Comparison of ENCODE assay signal across 8 mouse cellular contexts in genomic region chr7:120918526-120918962, GRCm38 (mm10). TPM values are rescaled to one million over a fixed set of nuclear protein-coding genes. Genes with fewer than 3 reads are reported as not detected.
DNase-seq lines count a peak whose midpoint lies in the region; ATAC-seq lines count a peak whose summit lies in the region.

No protein-coding gene starts in this region.

- ATAC-seq in hindbrain, embryonic 11.5 days (ENCODE audit: low FRiP score): peak; percentile 72

- H3K9ac ChIP-seq in hindbrain, embryonic 11.5 days (ENCODE audit: low read depth, low read length): peak overlapping the region; percentile 90; the same call in 1 of the 2 replicates

- no peaks in the 10 kb centered on the region for H3K9me3 ChIP-seq in hindbrain, embryonic 11.5 days (ENCODE audit: control insufficient read depth, low read length)

- peak overlapping the region; percentile 82; the same call in 1 of the 2 replicates for H3K27ac ChIP-seq in hindbrain, embryonic 11.5 days (ENCODE audit: low read depth, low read length)

- intact Hi-C loops in gastrocnemius, postnatal 14 days (cut with DNase I; ENCODE audit: low total_unique reads): loop anchor here (5.0 kb wide), 1 partner anchor 81 kb away; no protein-coding TSS in a partner anchor

- no peaks in the 10 kb centered on the region for H3K27me3 ChIP-seq in hindbrain, embryonic 11.5 days (ENCODE audit: control insufficient read depth, insufficient read depth, low read length)

- WGBS in hindbrain, embryonic 11.5 days: 9% methylated on average over 10 of the region's 10 CpGs

- H3K4me2 ChIP-seq in hindbrain, embryonic 11.5 days (replicated peaks; ENCODE audit: low read depth, low read length): peak overlapping the region; percentile 60

- H3K4me1 ChIP-seq in hindbrain, embryonic 11.5 days (replicated peaks; ENCODE audit: control insufficient read depth, insufficient read depth, low read length): no peaks in the 10 kb centered on the region

- DNase-seq in gastrocnemius, adult 18-20 months (ENCODE audit: low spot score): peak; percentile 81
- no peak for DNase-seq in gastrocnemius, postnatal 14 days
- peak; percentile 89 for DNase-seq in c-Kit-negative CD71-positive TER-119-positive erythroid progenitor cells, embryonic 14.5 days (ENCODE audit: low read depth, low spot score)
- DNase-seq in fat pad, adult 2 months (ENCODE audit: extremely low read depth, low read depth, low spot score): peak; percentile 51
- DNase-seq in hindbrain, embryonic 11.5 days (ENCODE audit: low spot score): peak; percentile 78
- DNase-seq in layer of hippocampus, adult 9-11 months: peak; percentile 55
- peak; percentile 88 for DNase-seq in lung, postnatal 36 days
- peak; percentile 35 for DNase-seq in right cerebral cortex, postnatal 25 days

- H3K36me3 ChIP-seq in hindbrain, embryonic 11.5 days (ENCODE audit: control insufficient read depth, insufficient read depth, low read length): no peaks in the 10 kb centered on the region

- peak overlapping the region; percentile 97 for H3K4me3 ChIP-seq in hindbrain, embryonic 11.5 days (ENCODE audit: low read depth, low read length)

RNA-seq across cellular contexts. Expression of gene Polr3e, which starts 1.0 kb away (rescaled TPM):
- total RNA-seq in gastrocnemius, adult 18-20 months (2021): 10 to 100 TPM in 1 of 2 experiments, 1 to 10 TPM in 1; 9.0 to 10.0 TPM
- total RNA-seq in gastrocnemius, postnatal 14 days (2021): 10 to 100 TPM; 12.3 TPM
- polyA plus RNA-seq in hindbrain, embryonic 11.5 days (2014; fragmentation: Nextera tagmentation; extraction: Ambion mirVana): 16.4 and 17.1 TPM in 2 replicates
